Mouse (Mus musculus): ENCODE results near the gene Rabl6.

GRCm38 (mm10) chr2:25657246-25657645 lies 48.9 kb upstream of the Rabl6 start:
- TF ChIP-seq CTCF (IDR thresholded peaks at IDR 0.05; ENCODE audit: low read depth) (no peak), EP300 (IDR thresholded peaks at IDR 0.05; ENCODE audit: low read depth) (no peak)

Data from heart, postnatal 0 days (tissue).